Mouse (Mus musculus) CH12.LX (cell line): ENCODE data around the gene Celf2. TPM values are rescaled to one million over a fixed set of nuclear protein-coding genes. Genes with fewer than 3 reads are reported as not detected.

ENCODE experiments used
- DNase-seq: peaks from one replicate; pipeline ENCODE4 v3.0.0-alpha.2; 2013; ENCODE audit errors: extremely low read depth
- H3K27ac ChIP-seq: 2 replicates; pipeline ENCODE4 v1.5.1; 2012; ENCODE audit warnings: low read depth, mild to moderate bottlenecking, control low read depth, moderate library complexity; ENCODE audit not compliant: insufficient read depth
- H3K27me3 ChIP-seq: replicated peaks from 2 replicates; pipeline ENCODE3; 2012; ENCODE audit warnings: inconsistent platforms
- H3K36me3 ChIP-seq, 2 experiments: replicated peaks in 1 of 2; 2 replicates each; pipeline versions ENCODE3 to v1.6.1; 2012; ENCODE audit warnings: inconsistent platforms in 1 of 2, low read length in 1 of 2, mild to moderate bottlenecking in 1 of 2, mixed read lengths in 1 of 2, moderate library complexity in 1 of 2; ENCODE audit not compliant: control insufficient read depth in 1 of 2, insufficient read depth in 1 of 2
- H3K4me1 ChIP-seq, 2 experiments: 2 replicates each; pipeline ENCODE4 v1.6.1; 2012; ENCODE audit warnings: inconsistent platforms in 1 of 2, moderate library complexity in 1 of 2; ENCODE audit not compliant: insufficient read depth in 2 of 2, control insufficient read depth in 1 of 2
- H3K4me2 ChIP-seq: 2 replicates; pipeline ENCODE4 v1.6.1; 2012; ENCODE audit warnings: low read depth, mild to moderate bottlenecking, control low read depth; ENCODE audit not compliant: poor library complexity, insufficient read depth, severe bottlenecking
- H3K4me3 ChIP-seq, 3 experiments: fragments of 150-350 bp in 1 of 3; sonication (generic) in 1 of 3; replicated peaks in 1 of 3; 2 replicates each; pipeline versions ENCODE3 to v1.5.1; 2011 to 2012; ENCODE audit warnings: low read depth in 2 of 3, low read length in 2 of 3, mild to moderate bottlenecking in 2 of 3, moderate library complexity in 2 of 3, control low read depth in 1 of 3, improper control_type of control experiment in 1 of 3, inconsistent platforms in 1 of 3, mixed read lengths in 1 of 3; ENCODE audit not compliant: poor library complexity in 1 of 3
- H3K79me2 ChIP-seq: replicated peaks from 2 replicates; pipeline ENCODE4 v1.6.1; 2012; ENCODE audit warnings: mild to moderate bottlenecking, moderate library complexity; ENCODE audit not compliant: control insufficient read depth, poor library complexity, insufficient read depth, severe bottlenecking; ENCODE audit errors: extremely low read depth
- H3K9ac ChIP-seq: 2 replicates; pipeline ENCODE4 v1.6.1; 2012; ENCODE audit warnings: low read depth, mild to moderate bottlenecking, control low read depth, moderate library complexity; ENCODE audit not compliant: insufficient read depth
- H3K9me3 ChIP-seq: replicated peaks from 2 replicates; pipeline ENCODE3; 2012; ENCODE audit warnings: low read length, inconsistent platforms, mixed read lengths
- CHD1 ChIP-seq: IDR thresholded peaks from 2 replicates; pipeline ENCODE4 v1.6.1; 2012; ENCODE audit warnings: low read depth, low read length, improper control_type of control experiment, inconsistent platforms
- CTCF ChIP-seq, 2 experiments: IDR thresholded peaks in 1 of 2; conservative IDR thresholded peaks in 1 of 2; 2 replicates each; pipeline ENCODE4 v1.5.1; 2011 to 2012; ENCODE audit warnings: low read depth in 2 of 2, low read length in 2 of 2, improper control_type of control experiment in 1 of 2, inconsistent platforms in 1 of 2, mild to moderate bottlenecking in 1 of 2, moderate library complexity in 1 of 2
- ELF1 ChIP-seq: IDR thresholded peaks from 2 replicates; pipeline ENCODE4 v1.6.1; 2014; ENCODE audit warnings: low read depth, mild to moderate bottlenecking, inconsistent platforms, low read length, improper control_type of control experiment
- EP300 ChIP-seq: IDR thresholded peaks from 2 replicates; pipeline ENCODE4 v1.6.1; 2011; ENCODE audit warnings: low read length, improper control_type of control experiment
- ETS1 ChIP-seq: conservative IDR thresholded peaks from 2 replicates; pipeline ENCODE4 v1.6.1; 2012; ENCODE audit warnings: low read depth, mild to moderate bottlenecking, inconsistent platforms, low read length, improper control_type of control experiment, moderate library complexity
- HCFC1 ChIP-seq: IDR thresholded peaks from 2 replicates; pipeline ENCODE4 v1.6.1; 2012; ENCODE audit warnings: low read depth, mild to moderate bottlenecking, inconsistent platforms, low read length, improper control_type of control experiment
- MAX ChIP-seq: IDR thresholded peaks from 2 replicates; pipeline ENCODE4 v1.6.1; 2011; ENCODE audit warnings: low read length, improper control_type of control experiment
- MAZ ChIP-seq: IDR thresholded peaks from 2 replicates; pipeline ENCODE4 v1.6.1; 2012; ENCODE audit warnings: low read depth, mild to moderate bottlenecking, inconsistent platforms, low read length, improper control_type of control experiment, moderate library complexity
- MEF2A ChIP-seq: IDR thresholded peaks from 2 replicates; pipeline ENCODE4 v1.6.1; 2014; ENCODE audit warnings: low read depth, mild to moderate bottlenecking, inconsistent platforms, low read length, improper control_type of control experiment, borderline replicate concordance
- NELFE ChIP-seq: IDR thresholded peaks from 2 replicates; pipeline ENCODE4 v1.6.1; 2011; ENCODE audit warnings: low read depth, low read length, improper control_type of control experiment
- POLR2AphosphoS2 ChIP-seq: IDR thresholded peaks from 2 replicates; pipeline ENCODE4 v1.6.1; 2011; ENCODE audit warnings: low read depth, low read length, improper control_type of control experiment
- RAD21 ChIP-seq: IDR thresholded peaks from 2 replicates; pipeline ENCODE4 v1.6.1; 2011; ENCODE audit warnings: low read depth, mild to moderate bottlenecking, low read length, improper control_type of control experiment, moderate library complexity
- SIN3A ChIP-seq: IDR thresholded peaks from 2 replicates; pipeline ENCODE4 v1.6.1; 2012; ENCODE audit warnings: low read length, improper control_type of control experiment, inconsistent platforms
- SMC3 ChIP-seq: IDR thresholded peaks from 2 replicates; pipeline ENCODE4 v1.6.1; 2011; ENCODE audit warnings: low read depth, low read length, improper control_type of control experiment
- UBTF ChIP-seq: IDR thresholded peaks from 2 replicates; pipeline ENCODE4 v1.6.1; 2012; ENCODE audit warnings: low read depth, mild to moderate bottlenecking, inconsistent platforms, low read length, improper control_type of control experiment, moderate library complexity
- USF2 ChIP-seq: conservative IDR thresholded peaks from 2 replicates; pipeline ENCODE4 v1.6.1; 2011; ENCODE audit warnings: low read depth, low read length, improper control_type of control experiment
- ZC3H11A ChIP-seq: IDR thresholded peaks from 2 replicates; pipeline ENCODE4 v1.6.1; 2012; ENCODE audit warnings: low read depth, mild to moderate bottlenecking, inconsistent platforms, low read length, improper control_type of control experiment
- ZKSCAN1 ChIP-seq: IDR thresholded peaks from 2 replicates; pipeline ENCODE4 v1.6.1; 2012; ENCODE audit warnings: low read depth, inconsistent platforms, low read length, improper control_type of control experiment, borderline replicate concordance
- ZMIZ1 ChIP-seq: IDR thresholded peaks from 2 replicates; pipeline ENCODE4 v1.6.1; 2012; ENCODE audit warnings: low read depth, mild to moderate bottlenecking, inconsistent platforms, low read length, improper control_type of control experiment
- dilution Hi-C: fragments of 300-500 bp; cut with MboI; formaldehyde crosslinking; loops from 2 replicates; pipeline ENCODE4 v1.14.3; 2020; ENCODE audit warnings: low sequenced_read_pairs; ENCODE audit not compliant: extremely low pct_unique_long_range_greater_than_20kb, extremely low pct_ligation_motif_present
- in situ Hi-C: fragments of 300-500 bp; cut with MboI; formaldehyde crosslinking; loops from 3 replicates; pipeline ENCODE4 v1.14.3; 2019; ENCODE audit warnings: low sequenced_read_pairs, low pct_ligation_motif_present, low pct_unique_long_range_greater_than_20kb, mixed read lengths
- polyA plus RNA-seq: library from polyadenylated mRNA; unstranded; fragments of >175 nt; gene quantifications from 2 replicates; pipeline ENCODE4 v1.2.1, GENCODE M21; 2012; ENCODE audit warnings: low read depth; ENCODE audit not compliant: insufficient read length
- total RNA-seq, 2 experiments: library from RNA; depleted of rRNA; stranded (reverse); fragments of 300-350 nt in 1 of 2; fragments of >200 nt in 1 of 2; gene quantifications; 2 replicates each; pipeline ENCODE4 v1.2.3; 2012 to 2014

Gene Celf2
- total and polyA plus RNA-seq, 3 experiments, result 51.0 to 143 (median 103) TPM

- no peak for TF ChIP-seq POLR2AphosphoS2
Measured at GRCm38 (mm10) chr2:6790876-6791275, 718.5 kb downstream of the Celf2 start (continued).

- Histone ChIP-seq H3K36me3 (no peaks in the 10 kb centered on the region), H3K4me3 (no peak overlapping the region), H3K27ac (no peak overlapping the region), H3K27me3 (no peaks in the 10 kb centered on the region), H3K79me2 (no peaks in the 10 kb centered on the region), H3K9me3 (no peaks in the 10 kb centered on the region), H3K4me2 (no peak overlapping the region), H3K4me1 (peaks cover 3 to 37% of the 10 kb centered on the region in 2 experiments; a peak in 3 of 4 replicates), H3K9ac (no peak overlapping the region)
- TF ChIP-seq SIN3A, result no peak
- TF ChIP-seq ELF1, result no peak
- no peak for TF ChIP-seq MAX
- TF ChIP-seq CTCF (conservative IDR thresholded peaks at IDR 0.05 in 1 of 2, IDR thresholded peaks at IDR 0.05 in 1 of 2; ENCODE audit: low read depth in 2 of 2, low read length in 2 of 2), result peak; percentile 38 to 59; a peak in 3 of 4 replicates
- TF ChIP-seq RAD21, result peak; percentile 38
- TF ChIP-seq ZKSCAN1, result no peak
- TF ChIP-seq SMC3, result peak; percentile 28
- TF ChIP-seq EP300, result 0 out of 2 replicates have a peak, but pooled peaks have one; percentile 16
- no peak for TF ChIP-seq USF2
- dilution Hi-C loops, result no loop called here
- peak; percentile 52 for DNase-seq
- in situ Hi-C loops, result no loop called here
Measured at GRCm38 (mm10) chr2:6786494-6787144, 722.7 kb downstream of the Celf2 start.

DNA sequence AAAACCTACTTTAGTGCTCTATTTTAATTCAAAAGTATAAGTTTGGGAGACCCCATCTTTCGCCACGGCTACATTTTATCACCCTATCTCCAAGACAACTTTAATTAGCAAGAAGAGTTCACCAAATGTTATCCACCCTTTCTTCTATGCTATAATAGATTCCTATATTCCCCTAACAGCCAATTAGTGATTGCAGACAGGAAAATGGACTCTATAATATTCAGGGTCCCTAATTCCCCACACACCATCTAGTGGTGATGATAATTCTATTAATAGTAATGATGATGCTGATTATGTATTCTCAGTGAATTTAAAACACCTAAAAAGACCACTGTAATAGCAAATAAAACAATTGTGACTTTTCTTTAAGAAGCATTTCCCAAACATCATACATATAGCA, 739.1 kb downstream of the Celf2 start:
- Histone ChIP-seq H3K4me3 (no peak overlapping the region), H3K4me2 (no peak overlapping the region), H3K9me3 (no peaks in the 10 kb centered on the region), H3K36me3 (no peaks in the 10 kb centered on the region), H3K4me1 (no peaks in the 10 kb centered on the region), H3K9ac (no peak overlapping the region), H3K27me3 (no peaks in the 10 kb centered on the region), H3K27ac (no peak overlapping the region), H3K79me2 (no peaks in the 10 kb centered on the region)
- DNase-seq, result no peak
- no peak for TF ChIP-seq NELFE
- no peak for TF ChIP-seq ZMIZ1
- no peak for TF ChIP-seq ZKSCAN1
- TF ChIP-seq HCFC1, result no peak
- no peak for TF ChIP-seq ETS1
- no peak for TF ChIP-seq CHD1
- TF ChIP-seq UBTF, result no peak
- TF ChIP-seq ZC3H11A, result no peak
- TF ChIP-seq MAX, result no peak
- no peak for TF ChIP-seq MAZ
- no peak for TF ChIP-seq MEF2A
- dilution Hi-C loops, result no loop called here
- in situ Hi-C loops, result no loop called here
